Mouse (Mus musculus) stomach, embryonic 14.5 days (tissue): Measurements from ENCODE around the gene Gm49373. TPM values are rescaled to one million over a fixed set of nuclear protein-coding genes. Genes with fewer than 3 reads are reported as not detected.
A peak's percentile ranks its signal among the peaks of the same experiment; 100 is the strongest.

ENCODE experiments used
- ATAC-seq: fragments of 200-750 bp; cut with Nextera tagmentation; 2 replicates; pipeline ENCODE4 v1.8.0; 2017; ENCODE audit warnings: low read depth, moderate TSS enrichment; ENCODE audit not compliant: insufficient number of reproducible peaks, insufficient read depth, low FRiP score
- H3K27ac ChIP-seq: fragments of 300-500 bp; sonication (generic); 2 replicates; pipeline ENCODE4 v1.5.1; 2014; ENCODE audit warnings: mild to moderate bottlenecking, low read length, moderate library complexity, mixed read lengths
- H3K27me3 ChIP-seq: fragments of 300-500 bp; sonication (generic); 2 replicates; pipeline ENCODE4 v1.6.1; 2014; ENCODE audit warnings: low read length, control low read depth, mixed read lengths; ENCODE audit not compliant: control insufficient read depth, insufficient read depth
- H3K36me3 ChIP-seq: fragments of 300-500 bp; sonication (generic); 2 replicates; pipeline ENCODE4 v1.6.1; 2014; ENCODE audit warnings: mild to moderate bottlenecking, control low read depth, low read length, moderate library complexity, mixed read lengths; ENCODE audit not compliant: control insufficient read depth, insufficient read depth
- H3K4me1 ChIP-seq: fragments of 300-500 bp; sonication (generic); 2 replicates; pipeline ENCODE4 v1.6.1; 2014; ENCODE audit warnings: low read length, control low read depth, mixed read lengths; ENCODE audit not compliant: control insufficient read depth, insufficient read depth
- H3K4me2 ChIP-seq: fragments of 300-500 bp; sonication (generic); replicated peaks from 2 replicates; pipeline ENCODE4 v1.6.1; 2014; ENCODE audit warnings: low read depth, low read length, control low read depth
- H3K4me3 ChIP-seq: fragments of 300-500 bp; sonication (generic); 2 replicates; pipeline ENCODE4 v1.5.1; 2014; ENCODE audit warnings: low read depth, low read length, control low read depth
- H3K9ac ChIP-seq: fragments of 300-500 bp; sonication (generic); replicated peaks from 2 replicates; pipeline ENCODE4 v1.6.1; 2014; ENCODE audit warnings: low read depth, mild to moderate bottlenecking, control low read depth, low read length, moderate library complexity, mixed read lengths
- H3K9me3 ChIP-seq: fragments of 300-500 bp; sonication (generic); 2 replicates; pipeline ENCODE4 v1.6.1; 2016; ENCODE audit warnings: low read depth, low read length, control low read depth; ENCODE audit not compliant: control insufficient read depth
- WGBS: fragments of 180-500 bp; shearing (Covaris S2); extraction: QIAGEN DNeasy Blood & Tissue Kit; methylation state at CpG from one replicate; pipeline ENCODE4 v1.1.7; 2014; 5-methylcytosine and 5-hydroxymethylcytosine counted together
- polyA plus RNA-seq: library from polyadenylated mRNA; unstranded; fragments of >200 nt; fragmentation: Nextera tagmentation; extraction: Ambion mirVana; gene quantifications from 2 replicates; pipeline ENCODE4 v1.2.1, GENCODE M21; 2014

Gm49373 gene
- polyA plus RNA-seq, 1 experiment from 2014 or later: 0.30 TPM

GRCm38 (mm10) chr9:21090537-21090936 lies 17.6 kb upstream of the Gm49373 start:
- peak overlapping the region; percentile 88 for H3K4me2 ChIP-seq
- peak overlapping the region; percentile 71 for H3K4me3 ChIP-seq
- H3K27me3 ChIP-seq: no peaks in the 10 kb centered on the region
- peak overlapping the region; percentile 71; the same call in 1 of the 2 replicates for H3K9ac ChIP-seq
- no peak overlapping the region for H3K27ac ChIP-seq
- H3K4me1 ChIP-seq: peaks cover 9% of the 10 kb centered on the region
- no peak for ATAC-seq
- H3K36me3 ChIP-seq: peaks cover 41% of the 10 kb centered on the region
- no peaks in the 10 kb centered on the region for H3K9me3 ChIP-seq
- WGBS: 93% methylated on average over 1 of the region's 1 CpGs

- Histone ChIP-seq H3K4me1 (no peaks in the 10 kb centered on the region), H3K4me3 (no peak overlapping the region), H3K9me3 (no peaks in the 10 kb centered on the region), H3K27me3 (no peaks in the 10 kb centered on the region), H3K9ac (no peak overlapping the region), H3K4me2 (no peak overlapping the region), H3K27ac (no peak overlapping the region), H3K36me3 (peaks cover 91% of the 10 kb centered on the region)
- WGBS: 92% methylated on average over 3 of the region's 3 CpGs
- no peak for ATAC-seq
These were observed 10.4 kb upstream of the Gm49373 start for GRCm38 (mm10) chr9:21083324-21083723.

DNA sequence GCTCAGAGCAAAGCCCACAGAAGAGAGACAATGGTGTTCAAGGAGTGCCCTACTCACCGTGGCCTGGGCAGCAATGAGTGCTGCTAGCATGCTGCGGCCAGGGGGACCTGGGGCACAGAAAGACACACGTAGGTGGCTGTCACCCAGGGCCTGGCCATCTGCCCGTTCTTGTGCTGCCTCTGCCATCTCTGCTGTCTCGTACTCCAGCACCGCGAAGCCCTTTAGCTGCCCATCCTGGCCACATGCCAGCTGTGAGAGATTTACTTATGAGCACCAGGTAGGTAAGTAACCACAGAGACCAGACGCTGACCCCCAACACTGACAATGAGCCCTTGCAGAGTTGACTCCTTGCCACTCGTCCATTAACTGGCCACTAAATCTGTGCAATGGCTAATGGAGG lies 8.2 kb upstream of the Gm49373 start:
- no peak overlapping the region for H3K9ac ChIP-seq
- H3K36me3 ChIP-seq: peaks cover 91% of the 10 kb centered on the region
- 90% methylated on average over 9 of the region's 9 CpGs for WGBS

GRCm38 (mm10) chr9:21075625-21076024 lies 2.7 kb upstream of the Gm49373 start:
- Histone ChIP-seq H3K9me3 (no peaks in the 10 kb centered on the region), H3K4me2 (no peak overlapping the region), H3K4me1 (peaks cover 7% of the 10 kb centered on the region; the same call in 1 of the 2 replicates), H3K9ac (no peak overlapping the region), H3K4me3 (no peak overlapping the region), H3K27ac (no peak overlapping the region), H3K36me3 (peaks cover 53% of the 10 kb centered on the region), H3K27me3 (no peaks in the 10 kb centered on the region)
- WGBS: 93% methylated on average over 3 of the region's 3 CpGs
- ATAC-seq: no peak

More for the DNA sequence above, 8.2 kb upstream of the Gm49373 start:
- Histone ChIP-seq H3K27ac (no peak overlapping the region), H3K4me1 (no peaks in the 10 kb centered on the region), H3K4me3 (no peak overlapping the region), H3K9me3 (no peaks in the 10 kb centered on the region), H3K4me2 (no peak overlapping the region), H3K27me3 (no peaks in the 10 kb centered on the region)
- ATAC-seq: no peak

DNA sequence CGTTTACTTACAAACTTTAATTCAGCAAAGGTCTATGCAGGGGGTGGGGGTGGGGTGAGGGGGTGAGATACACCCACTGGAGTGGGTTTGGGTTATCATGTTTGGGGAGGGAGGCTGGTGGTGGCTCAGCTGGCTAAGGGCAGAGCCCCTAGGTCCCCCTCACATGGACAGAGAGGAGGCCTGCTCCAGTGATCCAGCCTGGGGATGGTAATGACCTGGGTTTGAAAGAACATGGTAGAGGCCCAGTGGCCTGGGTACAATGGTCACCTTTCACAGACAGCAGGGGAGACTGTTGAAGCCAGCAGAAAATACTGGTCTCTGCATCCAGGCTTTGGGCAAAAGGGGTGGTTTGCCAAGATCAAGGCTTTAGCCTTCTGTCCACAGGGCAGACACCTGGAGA lies 1.3 kb upstream of the Gm49373 start:
- no peak for ATAC-seq
- Histone ChIP-seq H3K27me3 (no peaks in the 10 kb centered on the region), H3K4me3 (no peak overlapping the region), H3K36me3 (peaks cover 44% of the 10 kb centered on the region), H3K4me2 (no peak overlapping the region), H3K27ac (no peak overlapping the region), H3K9ac (no peak overlapping the region), H3K4me1 (peaks cover 7% of the 10 kb centered on the region; the same call in 1 of the 2 replicates), H3K9me3 (no peaks in the 10 kb centered on the region)
- WGBS: 62% methylated on average over 1 of the region's 1 CpGs

DNA sequence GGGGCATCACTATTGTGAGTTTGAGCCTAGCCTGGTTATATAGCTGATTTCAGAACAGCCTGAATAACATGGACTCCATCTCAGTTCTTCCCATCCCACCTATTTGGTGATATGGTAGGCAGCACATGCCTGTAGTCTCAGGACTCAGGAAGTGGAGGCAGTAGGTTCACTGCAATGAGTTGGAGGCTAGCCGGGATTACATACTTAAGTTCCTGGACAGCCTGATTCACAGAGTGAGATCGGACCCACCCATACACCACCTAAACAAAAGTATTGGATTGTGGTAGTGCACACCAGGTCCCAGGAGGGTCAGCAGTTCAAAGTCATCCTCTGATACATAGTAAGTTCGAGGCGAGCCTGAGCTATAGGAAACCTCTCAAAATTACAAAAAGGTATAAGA lies 255 bp downstream of the Gm49373 start:
- H3K4me1 ChIP-seq: peaks cover 7% of the 10 kb centered on the region; the same call in 1 of the 2 replicates
- no peaks in the 10 kb centered on the region for H3K27me3 ChIP-seq
- H3K9me3 ChIP-seq: no peaks in the 10 kb centered on the region
- peak overlapping the region; percentile 70 for H3K9ac ChIP-seq
- ATAC-seq: peak; percentile 26; the same call in 1 of the 2 replicates
- WGBS: 12% methylated on average over 4 of the region's 4 CpGs
- H3K4me3 ChIP-seq: peak overlapping the region; percentile 49
- H3K4me2 ChIP-seq: peak overlapping the region; percentile 67
- H3K36me3 ChIP-seq: peaks cover 34% of the 10 kb centered on the region
- no peak overlapping the region; the same call in 1 of the 2 replicates for H3K27ac ChIP-seq

DNA sequence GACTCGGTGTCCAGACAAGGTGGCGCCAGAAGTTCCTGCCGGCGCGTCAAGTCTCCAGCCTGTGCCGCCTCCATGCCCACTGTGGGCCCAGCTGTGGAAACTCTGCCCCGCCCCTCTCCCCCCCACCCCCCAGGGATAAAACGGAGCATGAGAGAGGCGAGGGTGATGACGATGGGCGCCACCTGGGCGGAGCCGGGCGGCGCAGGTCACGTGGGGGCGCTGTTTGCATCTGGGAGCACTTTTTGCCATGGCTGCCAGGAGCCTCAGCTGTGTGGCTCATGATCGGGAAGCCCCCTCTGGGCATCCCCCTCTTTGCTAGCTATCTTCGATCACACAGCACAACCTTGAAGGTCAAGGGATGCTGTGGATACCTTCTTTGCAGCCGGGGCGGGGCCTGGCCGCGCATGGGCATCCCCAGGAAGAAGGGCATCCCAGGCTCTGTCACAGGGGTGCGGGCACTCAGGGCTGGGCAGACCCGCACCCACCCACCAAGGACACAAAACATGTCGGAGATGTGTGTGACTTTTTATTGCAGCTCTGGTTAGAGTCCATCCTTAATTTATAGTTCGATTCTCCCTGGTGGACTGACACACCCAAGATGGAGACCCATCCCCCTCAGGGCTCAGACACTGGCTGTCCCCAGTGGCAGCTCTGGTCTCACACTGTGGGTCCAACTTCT lies 5.8 kb downstream of the Gm49373 start, which contains the start of gene Zglp1:
Gene Zglp1 (minus strand): TSS at position 88 of the 679 bp plus-strand sequence.
- H3K4me3 ChIP-seq: no peak within 1 kb of the TSS
- ATAC-seq: no peak
- 85% methylated on average over 27 of the region's 27 CpGs for WGBS
- H3K9me3 ChIP-seq: no peaks in the 10 kb centered on the region
- H3K9ac ChIP-seq: no peak within 1 kb of the TSS
- H3K4me2 ChIP-seq: no peak within 1 kb of the TSS
- H3K4me1 ChIP-seq: peaks cover under 1% of the 10 kb centered on the region; the same call in 1 of the 2 replicates
- H3K36me3 ChIP-seq: peaks cover 24% of the 10 kb centered on the region
- no peaks in the 10 kb centered on the region for H3K27me3 ChIP-seq
- no peak within 1 kb of the TSS for H3K27ac ChIP-seq

GRCm38 (mm10) chr9:21062928-21063327 lies 10.0 kb downstream of the Gm49373 start:
- Histone ChIP-seq H3K4me1 (no peaks in the 10 kb centered on the region), H3K27me3 (no peaks in the 10 kb centered on the region), H3K9ac (no peak overlapping the region), H3K4me2 (no peak overlapping the region), H3K36me3 (peaks cover 17% of the 10 kb centered on the region), H3K27ac (no peak overlapping the region), H3K9me3 (no peaks in the 10 kb centered on the region), H3K4me3 (no peak overlapping the region)
- ATAC-seq: no peak
- 83% methylated on average over 2 of the region's 2 CpGs for WGBS
